Mouse (Mus musculus): ENCODE data around the gene Bsn.

DNA sequence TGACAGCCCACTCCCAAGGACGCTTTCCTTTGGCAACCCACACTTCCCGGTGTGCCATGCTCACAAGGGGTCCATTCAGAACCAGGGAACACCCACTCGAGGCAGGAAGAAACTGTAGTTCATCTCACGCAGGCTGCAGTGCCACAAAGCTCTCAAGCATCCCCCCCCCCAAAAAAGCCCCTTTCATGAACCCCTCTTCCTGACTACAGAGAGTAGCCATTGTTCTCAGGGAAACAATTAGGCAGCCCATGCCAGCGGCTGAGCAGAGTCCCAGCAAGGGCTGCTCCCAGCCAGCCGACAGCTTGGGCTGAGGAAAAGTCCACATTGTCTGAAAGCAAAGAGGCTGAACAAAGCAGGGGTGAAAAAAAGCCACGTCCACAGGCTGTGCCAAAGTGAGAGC, 22.9 kb upstream of the Bsn start:
- TF ChIP-seq POLR2A (IDR thresholded peaks at IDR 0.05; ENCODE audit: low read depth, low read length) (no peak), CTCF (IDR thresholded peaks at IDR 0.05; ENCODE audit: extremely low read depth, insufficient read length, insufficient replicate concordance, low read depth, low read length) (no peak)

All from small intestine, adult 2 months (tissue).